Mouse (Mus musculus): ENCODE results near the gene Bcas1. TPM values are rescaled to one million over a fixed set of nuclear protein-coding genes. Genes with fewer than 3 reads are reported as not detected.

The Bcas1 gene
- polyA plus RNA-seq, 1 experiment from 2014 or later, result 3.0 TPM

DNA sequence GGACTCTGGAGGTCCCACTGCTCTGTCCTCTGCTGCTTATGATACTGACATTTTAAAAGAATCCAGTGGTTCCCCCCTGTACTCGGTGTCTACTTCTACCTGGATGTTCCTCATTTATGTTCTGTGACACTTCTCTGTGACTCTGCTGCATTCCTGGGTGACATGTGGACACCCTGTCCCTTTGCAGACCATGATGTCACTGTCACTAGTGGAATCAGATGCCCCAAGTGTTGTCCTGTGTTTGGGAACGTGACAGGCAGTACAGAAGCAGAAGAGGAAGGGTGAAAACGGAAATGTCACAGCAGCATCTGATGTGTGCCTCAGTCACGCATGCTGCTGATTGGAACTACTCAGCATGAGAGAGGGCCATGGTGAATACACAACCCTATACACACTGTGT, 110.9 kb downstream of the Bcas1 start:
- 86% methylated on average over 4 of the region's 4 CpGs for WGBS
- Histone ChIP-seq H3K27me3 (ENCODE audit: insufficient read depth, poor library complexity, severe bottlenecking) (no peaks in the 10 kb centered on the region), H3K36me3 (no peaks in the 10 kb centered on the region), H3K27ac (no peak overlapping the region), H3K4me3 (no peak overlapping the region), H3K4me1 (peaks cover 19% of the 10 kb centered on the region), H3K9me3 (no peaks in the 10 kb centered on the region)
- DNase-seq (ENCODE audit: low spot score), result no peak

DNA sequence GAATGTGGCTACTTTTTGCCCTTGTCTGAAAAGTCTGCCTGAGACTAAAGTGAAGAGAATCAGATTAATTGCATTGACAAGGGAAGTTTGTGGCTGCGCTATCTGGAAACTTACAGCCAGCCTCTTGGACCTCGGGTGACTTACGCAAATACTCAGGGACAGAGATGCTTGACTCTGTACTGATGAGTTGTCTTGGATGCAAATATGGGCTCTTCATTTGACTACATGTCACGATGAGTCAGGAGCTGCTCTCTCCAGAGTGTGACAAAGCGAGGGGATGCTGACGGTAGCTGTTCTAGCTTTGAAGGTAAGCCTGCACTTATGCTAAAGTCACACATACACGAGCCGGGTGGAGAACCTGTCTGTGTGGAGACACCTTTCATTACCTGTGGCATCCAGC, 111.3 kb downstream of the Bcas1 start:
- no peaks in the 10 kb centered on the region for H3K27me3 ChIP-seq (ENCODE audit: insufficient read depth, poor library complexity, severe bottlenecking)
- H3K27ac ChIP-seq, result no peak overlapping the region
- 85% methylated on average over 8 of the region's 8 CpGs for WGBS
- H3K4me3 ChIP-seq, result no peak overlapping the region
- no peaks in the 10 kb centered on the region for H3K36me3 ChIP-seq
- no peak for DNase-seq (ENCODE audit: low spot score)
- no peaks in the 10 kb centered on the region for H3K9me3 ChIP-seq
- peaks cover 15% of the 10 kb centered on the region for H3K4me1 ChIP-seq

DNA sequence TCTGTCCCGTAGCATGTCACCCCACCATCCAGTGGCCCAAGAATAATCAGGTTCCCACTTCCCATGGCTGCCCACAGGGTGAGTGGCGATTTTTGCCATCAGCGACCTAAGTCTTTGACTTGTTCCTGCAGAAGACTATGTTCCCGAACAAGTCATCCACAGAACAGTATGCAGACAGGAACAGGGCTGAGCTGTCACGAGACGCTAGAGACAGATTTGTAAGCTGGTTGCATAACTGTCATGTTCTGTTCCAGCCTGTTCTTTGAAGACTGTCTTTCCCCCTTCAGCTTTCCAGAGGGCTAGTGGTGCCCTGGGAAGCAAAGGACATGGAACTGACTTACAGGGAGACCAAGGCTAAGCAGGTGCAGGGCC, 116.7 kb downstream of the Bcas1 start:
- no peak for DNase-seq (ENCODE audit: low spot score)
- 72% methylated on average over 6 of the region's 6 CpGs for WGBS

DNA sequence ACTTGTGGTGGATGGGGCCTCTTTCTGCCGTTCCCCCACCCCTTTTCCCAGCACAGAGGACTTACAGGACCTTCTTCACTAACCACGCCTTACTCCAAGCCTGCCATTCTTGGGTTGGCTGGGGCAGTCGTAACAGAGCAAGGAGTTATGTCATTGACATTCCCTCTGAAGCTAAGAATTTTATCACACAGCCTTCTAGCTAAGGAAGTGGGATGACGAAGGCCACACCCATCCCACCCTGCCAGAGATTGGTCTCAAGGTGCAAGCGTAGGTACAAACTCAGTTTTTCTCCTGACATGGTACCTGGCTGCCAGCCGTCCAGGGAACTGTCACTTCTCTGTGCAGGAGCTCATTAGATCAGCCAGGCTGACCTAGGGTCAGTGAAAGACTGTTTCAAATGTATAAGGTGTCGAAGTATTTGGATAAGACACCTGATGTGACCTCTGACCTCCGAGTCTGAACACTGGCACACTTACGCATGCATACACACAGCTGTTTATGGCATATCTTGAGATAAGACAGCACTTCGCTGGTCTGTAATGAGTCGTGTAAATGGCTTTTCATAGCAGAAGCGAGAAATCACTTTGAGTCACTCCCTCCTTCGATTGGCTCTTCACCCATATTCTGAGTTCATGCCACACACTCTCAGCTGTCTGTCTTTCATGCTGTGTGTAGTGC, 117.2 kb downstream of the Bcas1 start:
- 57% methylated on average over 13 of the region's 13 CpGs for WGBS
- Histone ChIP-seq H3K27me3 (ENCODE audit: insufficient read depth, poor library complexity, severe bottlenecking) (no peaks in the 10 kb centered on the region), H3K4me3 (no peak overlapping the region), H3K36me3 (no peaks in the 10 kb centered on the region), H3K27ac (no peak overlapping the region), H3K4me1 (peaks cover 9% of the 10 kb centered on the region), H3K9me3 (no peaks in the 10 kb centered on the region)
- DNase-seq (ENCODE audit: low spot score), result no peak

More for the DNA sequence above, 116.7 kb downstream of the Bcas1 start:
- Histone ChIP-seq H3K27me3 (ENCODE audit: insufficient read depth, poor library complexity, severe bottlenecking) (no peaks in the 10 kb centered on the region), H3K27ac (no peak overlapping the region; the same call in 1 of the 2 replicates), H3K36me3 (no peaks in the 10 kb centered on the region), H3K4me1 (peaks cover 9% of the 10 kb centered on the region), H3K9me3 (no peaks in the 10 kb centered on the region), H3K4me3 (no peak overlapping the region)

DNA sequence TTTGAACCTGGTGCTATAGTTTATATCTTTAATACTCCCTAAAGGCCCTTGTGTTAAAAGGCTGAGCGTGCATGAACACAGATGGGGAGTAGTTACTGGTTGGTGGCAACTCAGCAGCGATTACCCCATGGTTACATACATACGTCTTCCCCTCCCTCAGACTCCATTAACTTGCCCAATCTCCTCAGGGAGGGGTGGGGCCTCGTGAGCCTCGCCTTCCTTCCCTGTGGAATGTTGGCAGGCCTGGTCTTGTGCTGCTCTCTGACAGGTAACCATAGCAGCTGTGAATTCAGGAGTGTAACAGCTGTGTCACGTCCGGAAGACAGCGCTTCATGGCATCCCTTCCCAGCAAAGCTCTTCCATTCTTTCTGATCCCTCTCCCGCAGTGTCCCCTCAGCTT, 118.7 kb downstream of the Bcas1 start:
- H3K27ac ChIP-seq, result no peak overlapping the region
- H3K9me3 ChIP-seq, result no peaks in the 10 kb centered on the region
- DNase-seq (ENCODE audit: low spot score), result no peak
- peaks cover 9% of the 10 kb centered on the region for H3K4me1 ChIP-seq
- H3K27me3 ChIP-seq (ENCODE audit: insufficient read depth, poor library complexity, severe bottlenecking), result no peaks in the 10 kb centered on the region
- no peaks in the 10 kb centered on the region for H3K36me3 ChIP-seq
- 40% methylated on average over 9 of the region's 9 CpGs for WGBS
- no peak overlapping the region for H3K4me3 ChIP-seq

DNA sequence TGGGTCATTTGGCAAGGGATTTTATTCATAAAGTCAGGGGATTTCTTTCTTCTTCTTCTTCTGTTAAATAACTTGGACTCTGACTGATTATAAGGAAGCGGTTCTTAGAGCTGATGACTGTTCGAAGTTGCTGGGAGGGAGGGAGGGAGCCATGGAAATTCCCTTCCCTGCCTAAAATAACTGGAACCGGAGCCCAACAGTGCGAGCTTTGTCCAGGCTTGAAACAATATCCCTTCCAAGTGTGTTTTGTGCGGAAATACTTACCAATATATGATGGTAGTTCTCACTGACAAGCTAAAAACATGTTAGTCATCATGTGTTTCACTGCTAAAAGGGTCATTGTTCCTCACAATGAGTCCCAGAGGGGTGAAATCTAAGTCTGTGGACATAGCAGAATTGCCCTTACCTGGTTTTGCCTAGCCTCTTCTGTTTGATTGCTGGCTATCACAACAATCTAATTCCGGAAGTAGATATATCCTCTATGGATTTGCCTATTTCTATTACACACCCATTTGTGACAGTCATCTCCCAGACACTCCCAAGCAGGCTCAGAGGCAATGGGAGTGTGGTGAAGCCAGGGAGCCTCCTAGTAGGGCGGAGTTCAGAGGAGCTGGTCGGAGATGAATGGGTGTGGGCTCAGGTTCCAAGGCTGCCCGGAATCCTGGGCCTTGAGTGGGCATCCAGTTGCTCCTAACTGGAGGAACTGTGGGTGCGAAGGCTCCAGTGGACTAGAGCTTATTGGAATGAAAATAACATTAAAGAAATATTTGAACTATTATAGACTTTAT, 119.4 kb downstream of the Bcas1 start:
- Histone ChIP-seq H3K4me1 (peaks cover 9% of the 10 kb centered on the region), H3K27me3 (ENCODE audit: insufficient read depth, poor library complexity, severe bottlenecking) (no peaks in the 10 kb centered on the region), H3K36me3 (no peaks in the 10 kb centered on the region), H3K27ac (no peak overlapping the region), H3K4me3 (no peak overlapping the region), H3K9me3 (no peaks in the 10 kb centered on the region)
- 60% methylated on average over 10 of the region's 10 CpGs for WGBS
- DNase-seq (ENCODE audit: low spot score), result no peak

DNA sequence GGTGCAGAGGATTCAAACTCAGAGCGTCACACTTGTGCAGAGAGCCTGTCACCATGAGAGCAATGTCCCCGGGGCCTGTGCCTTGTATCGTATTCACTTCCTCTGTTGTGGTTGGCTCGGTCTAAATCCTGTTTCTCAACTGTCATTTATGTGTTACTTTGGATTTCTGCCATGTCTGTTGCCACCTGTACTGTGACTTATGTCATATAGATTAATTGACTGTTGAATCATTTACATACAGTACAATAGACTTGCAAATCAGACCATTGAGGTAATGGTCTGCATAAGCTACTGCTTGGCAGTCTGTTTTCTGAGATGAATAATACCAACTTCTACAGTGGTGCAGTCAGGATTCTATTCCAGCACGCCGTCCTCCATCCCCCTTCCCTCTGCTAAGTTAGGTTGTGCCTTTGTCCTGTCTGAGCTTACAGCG, 120.0 kb downstream of the Bcas1 start:
- Histone ChIP-seq H3K4me1 (peaks cover 9% of the 10 kb centered on the region), H3K4me3 (no peak overlapping the region), H3K9me3 (no peaks in the 10 kb centered on the region), H3K27me3 (ENCODE audit: insufficient read depth, poor library complexity, severe bottlenecking) (no peaks in the 10 kb centered on the region), H3K27ac (no peak overlapping the region), H3K36me3 (no peaks in the 10 kb centered on the region)
- no peak for DNase-seq (ENCODE audit: low spot score)
- 74% methylated on average over 7 of the region's 7 CpGs for WGBS

DNA sequence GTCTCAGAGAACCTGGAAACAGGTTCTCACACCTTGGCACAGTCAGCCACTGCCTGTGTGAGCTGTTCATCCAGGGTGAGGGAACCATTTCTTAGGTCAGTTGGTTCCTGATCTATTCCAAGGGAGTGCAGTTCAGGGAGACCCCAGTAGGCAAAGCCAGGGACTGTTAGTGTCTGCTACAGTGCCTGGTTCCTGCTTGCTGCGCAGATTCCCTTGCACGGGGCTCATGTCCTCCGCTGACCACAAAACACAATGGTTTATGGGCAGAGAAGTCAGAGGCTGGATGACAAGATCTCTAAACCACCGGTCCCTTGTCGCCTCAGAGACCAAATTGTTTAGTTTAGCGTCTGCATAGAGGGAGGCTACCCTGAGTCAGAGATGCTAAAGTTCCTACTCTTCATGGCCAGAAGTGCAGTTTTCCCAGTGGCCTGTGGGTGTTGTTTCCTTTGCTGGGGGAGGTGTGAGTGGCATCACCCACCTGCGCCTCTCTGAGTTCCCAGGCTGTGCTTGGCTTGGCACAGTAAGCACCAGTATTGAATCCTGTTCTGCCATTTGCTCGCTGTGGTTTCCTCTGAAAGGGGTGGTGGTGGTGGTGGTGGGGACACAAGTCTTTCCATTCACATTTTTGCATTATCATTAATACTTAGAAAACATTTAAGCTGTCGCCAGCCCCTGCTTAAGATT, 120.9 kb downstream of the Bcas1 start:
- no peaks in the 10 kb centered on the region for H3K27me3 ChIP-seq (ENCODE audit: insufficient read depth, poor library complexity, severe bottlenecking)
- 81% methylated on average over 9 of the region's 9 CpGs for WGBS
- no peak overlapping the region for H3K4me3 ChIP-seq
- H3K9me3 ChIP-seq, result no peaks in the 10 kb centered on the region
- no peaks in the 10 kb centered on the region for H3K36me3 ChIP-seq
- peaks cover 9% of the 10 kb centered on the region for H3K4me1 ChIP-seq
- no peak overlapping the region for H3K27ac ChIP-seq
- DNase-seq (ENCODE audit: low spot score), result no peak

DNA sequence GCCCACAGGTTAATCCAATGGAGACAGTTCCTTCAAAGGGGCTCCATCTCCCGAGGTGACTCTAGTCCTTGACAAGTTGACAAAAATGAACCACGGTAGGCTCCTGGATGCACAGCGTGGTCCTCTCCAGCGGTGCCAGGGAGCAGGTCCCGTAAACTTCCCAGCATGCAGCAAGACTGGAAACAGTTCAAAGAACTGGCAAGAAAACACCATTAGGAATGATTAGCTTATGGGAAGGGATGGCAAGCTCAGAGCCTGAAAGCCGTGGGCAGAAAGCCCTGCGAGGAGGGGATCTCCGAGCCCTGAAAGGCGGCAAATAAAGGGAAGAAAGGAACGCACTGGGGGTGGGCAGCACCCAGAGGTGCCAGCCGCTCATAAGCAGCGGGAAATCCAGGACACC, 122.9 kb downstream of the Bcas1 start:
- DNase-seq (ENCODE audit: low spot score), result no peak
- H3K36me3 ChIP-seq, result no peaks in the 10 kb centered on the region
- WGBS, result 71% methylated on average over 12 of the region's 12 CpGs
- no peak overlapping the region for H3K27ac ChIP-seq
- H3K27me3 ChIP-seq (ENCODE audit: insufficient read depth, poor library complexity, severe bottlenecking), result no peaks in the 10 kb centered on the region
- no peaks in the 10 kb centered on the region for H3K9me3 ChIP-seq
- peaks cover 9% of the 10 kb centered on the region for H3K4me1 ChIP-seq
- no peak overlapping the region for H3K4me3 ChIP-seq

DNA sequence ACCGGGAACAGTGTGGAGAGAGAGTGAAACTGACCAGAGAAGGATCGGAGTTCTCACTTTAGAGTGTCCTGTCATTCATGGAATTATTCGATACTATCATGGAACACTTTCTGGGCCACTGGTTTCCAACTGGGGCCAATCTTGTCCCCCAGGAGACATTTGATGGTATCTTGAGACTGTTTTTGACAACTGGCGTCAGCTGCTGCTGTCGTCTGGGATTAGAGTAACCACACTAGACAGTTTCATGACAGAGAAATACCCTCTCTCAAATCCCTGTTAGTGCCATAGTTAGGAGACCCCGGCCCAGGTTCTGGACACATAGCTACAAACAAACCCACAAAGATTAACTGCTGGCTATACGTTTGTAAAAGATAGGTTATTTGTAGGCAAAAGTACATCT, 124.0 kb downstream of the Bcas1 start:
- Histone ChIP-seq H3K9me3 (no peaks in the 10 kb centered on the region), H3K27me3 (ENCODE audit: insufficient read depth, poor library complexity, severe bottlenecking) (no peaks in the 10 kb centered on the region), H3K4me3 (no peak overlapping the region), H3K4me1 (0 out of 2 replicates have a peak, but pooled peaks cover 5% of the 10 kb centered on the region), H3K27ac (no peak overlapping the region), H3K36me3 (no peaks in the 10 kb centered on the region)
- 88% methylated on average over 7 of the region's 7 CpGs for WGBS
- no peak for DNase-seq (ENCODE audit: low spot score)

DNA sequence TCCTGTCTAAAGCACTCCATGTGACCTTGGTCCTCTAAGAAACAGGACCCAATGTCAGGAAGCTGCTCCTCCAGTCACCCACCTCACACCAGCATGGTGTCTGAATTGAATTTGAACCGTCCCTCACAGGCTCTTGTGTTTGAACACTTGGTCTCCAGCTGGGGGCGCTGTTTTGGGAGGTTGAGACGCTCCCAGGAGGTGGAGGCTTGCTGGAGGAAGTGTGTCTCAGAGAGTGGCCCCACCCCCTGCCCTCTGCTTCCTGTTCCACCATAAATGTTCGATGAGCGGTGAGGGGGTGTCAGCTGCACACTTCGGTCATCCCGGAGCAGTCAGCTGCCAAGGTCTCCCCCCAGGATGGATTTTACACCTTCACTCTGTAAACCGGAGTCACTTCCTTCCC, 124.8 kb downstream of the Bcas1 start:
- Histone ChIP-seq H3K9me3 (no peaks in the 10 kb centered on the region), H3K27me3 (ENCODE audit: insufficient read depth, poor library complexity, severe bottlenecking) (no peaks in the 10 kb centered on the region), H3K4me1 (0 out of 2 replicates have a peak, but pooled peaks cover 2% of the 10 kb centered on the region), H3K27ac (no peak overlapping the region), H3K4me3 (no peak overlapping the region), H3K36me3 (no peaks in the 10 kb centered on the region)
- DNase-seq (ENCODE audit: low spot score), result no peak
- WGBS, result 83% methylated on average over 8 of the region's 8 CpGs
